Mouse (Mus musculus) lung, embryonic 14.5 days (tissue): ENCODE results near the gene Olfr480. TPM values are rescaled to one million over a fixed set of nuclear protein-coding genes. Genes with fewer than 3 reads are reported as not detected.

Source experiments
- ATAC-seq: fragments of 200-750 bp; cut with Nextera tagmentation; 2 replicates; pipeline ENCODE4 v1.8.0; 2017; ENCODE audit warnings: mild to moderate bottlenecking, moderate TSS enrichment, moderate library complexity; ENCODE audit not compliant: insufficient read depth
- DNase-seq: peaks from one replicate; pipeline ENCODE4 v3.0.0-alpha.2; 2015
- H3K27ac ChIP-seq: fragments of 300-500 bp; sonication (generic); 2 replicates; pipeline ENCODE4 v1.5.1; 2014; ENCODE audit warnings: low read depth, mild to moderate bottlenecking, moderate library complexity
- H3K27me3 ChIP-seq: fragments of 300-500 bp; sonication (generic); 2 replicates; pipeline ENCODE4 v1.6.1; 2014; ENCODE audit warnings: low read length, control low read depth; ENCODE audit not compliant: insufficient read depth
- H3K36me3 ChIP-seq: fragments of 300-500 bp; sonication (generic); 2 replicates; pipeline ENCODE4 v1.6.1; 2014; ENCODE audit warnings: control low read depth; ENCODE audit not compliant: insufficient read depth
- H3K4me1 ChIP-seq: fragments of 300-500 bp; sonication (generic); 2 replicates; pipeline ENCODE4 v1.6.1; 2014; ENCODE audit warnings: antibody characterized with exemption, control low read depth; ENCODE audit not compliant: insufficient read depth
- H3K4me2 ChIP-seq: fragments of 300-500 bp; sonication (generic); 2 replicates; pipeline ENCODE4 v1.6.1; 2014; ENCODE audit warnings: mild to moderate bottlenecking
- H3K4me3 ChIP-seq: fragments of 300-500 bp; sonication (generic); 2 replicates; pipeline ENCODE4 v1.5.1; 2014; ENCODE audit warnings: low read depth, low read length
- H3K9ac ChIP-seq: fragments of 300-500 bp; sonication (generic); 2 replicates; pipeline ENCODE4 v1.6.1; 2014
- H3K9me3 ChIP-seq: fragments of 300-500 bp; sonication (generic); 2 replicates; pipeline ENCODE4 v1.6.1; 2016; ENCODE audit warnings: low read depth, low read length, control low read depth
- CTCF ChIP-seq: IDR thresholded peaks from 2 replicates; pipeline ENCODE4 v1.5.1; 2016; ENCODE audit warnings: antibody characterized with exemption, low read depth
- WGBS: fragments of 180-500 bp; shearing (Covaris S2); extraction: QIAGEN DNeasy Blood & Tissue Kit; methylation state at CpG from one replicate; pipeline ENCODE4 v1.1.7; 2014; 5-methylcytosine and 5-hydroxymethylcytosine counted together
- polyA plus RNA-seq: library from polyadenylated mRNA; unstranded; fragments of >200 nt; fragmentation: Nextera tagmentation; extraction: Ambion mirVana; gene quantifications from 2 replicates; pipeline ENCODE4 v1.2.1, GENCODE M21; 2014

Olfr480 gene
- polyA plus RNA-seq, result not detected in 2 replicates

- Histone ChIP-seq H3K4me3 (no peak within 1 kb of the TSS), H3K36me3 (no peaks in the 10 kb centered on the region), H3K27me3 (no peaks in the 10 kb centered on the region), H3K27ac (no peak within 1 kb of the TSS), H3K4me1 (no peaks in the 10 kb centered on the region), H3K9ac (no peak within 1 kb of the TSS), H3K4me2 (no peak within 1 kb of the TSS), H3K9me3 (no peaks in the 10 kb centered on the region)
- ATAC-seq (no peak), DNase-seq (no peak)
- 73% methylated on average over 1 of the region's 1 CpGs for WGBS
- TF ChIP-seq CTCF, result no peak
Observed at GRCm38 (mm10) chr7:108067246-108067645, at the start of gene Olfr480. Olfr480 (minus strand) TSS chr7:108067346.

DNA sequence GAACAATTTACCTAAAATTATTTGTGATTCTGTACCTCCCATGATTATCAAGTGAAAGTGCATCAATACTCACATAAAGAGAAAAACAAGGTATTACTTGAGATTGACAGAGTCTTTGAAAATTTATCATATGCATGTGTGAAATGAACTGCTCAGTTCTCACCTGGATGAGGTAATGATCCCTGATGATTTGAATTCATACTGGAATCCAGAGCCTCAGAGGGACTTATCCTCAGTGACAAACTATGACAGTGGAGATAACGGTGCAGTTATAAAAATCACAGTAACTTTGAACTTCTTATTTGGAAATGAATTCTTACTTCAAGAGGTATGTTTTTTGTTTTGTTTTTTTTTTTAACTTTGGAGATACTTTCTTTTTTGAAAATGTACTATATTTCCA, 33.4 kb upstream of the Olfr480 start, which contains the start of gene Olfr483:
TSS of gene Olfr483 (plus strand) at position 301 of the 400 bp plus-strand sequence.
- WGBS, result 80% methylated on average over 1 of the region's 1 CpGs

GRCm38 (mm10) chr7:108097486-108097885, 30.3 kb upstream of the Olfr480 start, which contains the start of gene Olfr482:
Olfr482 (minus strand) TSS chr7:108097586.
- ATAC-seq (no peak), DNase-seq (no peak)
- no peaks in the 10 kb centered on the region for H3K4me1 ChIP-seq
- no peaks in the 10 kb centered on the region for H3K27me3 ChIP-seq
- no peak within 1 kb of the TSS for H3K27ac ChIP-seq
- no peak within 1 kb of the TSS for H3K9ac ChIP-seq
- no peak for TF ChIP-seq CTCF
- no peak within 1 kb of the TSS for H3K4me3 ChIP-seq
- no peaks in the 10 kb centered on the region for H3K36me3 ChIP-seq
- no peak within 1 kb of the TSS for H3K4me2 ChIP-seq
- 77% methylated on average over 1 of the region's 1 CpGs for WGBS
- no peaks in the 10 kb centered on the region for H3K9me3 ChIP-seq

More for the DNA sequence above, 33.4 kb upstream of the Olfr480 start, which contains the start of gene Olfr483:
- Histone ChIP-seq H3K9ac (no peak within 1 kb of the TSS), H3K27ac (no peak within 1 kb of the TSS), H3K4me1 (no peaks in the 10 kb centered on the region), H3K27me3 (no peaks in the 10 kb centered on the region), H3K4me2 (no peak within 1 kb of the TSS), H3K4me3 (no peak within 1 kb of the TSS), H3K36me3 (no peaks in the 10 kb centered on the region), H3K9me3 (no peaks in the 10 kb centered on the region)
- ATAC-seq, result no peak
- TF ChIP-seq CTCF, result no peak
- no peak for DNase-seq

DNA sequence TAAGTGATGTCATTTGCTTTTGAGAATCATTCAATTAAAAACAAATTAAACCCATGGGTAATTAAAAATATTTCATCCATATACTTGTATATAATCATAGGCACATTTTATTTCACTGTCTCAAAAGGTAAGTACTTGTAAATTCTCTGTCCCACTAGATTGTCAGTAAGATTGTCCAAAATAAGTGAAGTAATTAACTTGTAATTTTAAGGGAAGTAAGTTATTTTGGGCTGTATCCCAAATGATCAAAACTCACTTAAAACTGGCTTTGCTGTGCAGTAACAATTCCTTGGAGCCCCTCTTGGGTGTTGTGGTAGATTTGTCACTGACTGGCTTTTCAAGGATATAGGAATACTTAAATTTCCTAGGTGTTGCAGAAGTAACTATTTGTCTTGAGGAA, 12.4 kb upstream of the Olfr480 start, which contains the start of gene Olfr481:
TSS of gene Olfr481 (plus strand) at position 301 of the 400 bp plus-strand sequence.
- TF ChIP-seq CTCF, result no peak
- no peak for DNase-seq
- H3K9ac ChIP-seq, result no peak within 1 kb of the TSS

GRCm38 (mm10) chr7:108050393-108050792, 16.8 kb downstream of the Olfr480 start, which contains the start of gene Olfr479:
Olfr479 (plus strand) TSS chr7:108050693.
- Histone ChIP-seq H3K4me2 (no peak within 1 kb of the TSS), H3K27me3 (no peaks in the 10 kb centered on the region), H3K4me1 (no peaks in the 10 kb centered on the region), H3K9me3 (no peaks in the 10 kb centered on the region), H3K4me3 (no peak within 1 kb of the TSS), H3K36me3 (no peaks in the 10 kb centered on the region), H3K27ac (no peak within 1 kb of the TSS), H3K9ac (no peak within 1 kb of the TSS)
- DNase-seq (no peak), ATAC-seq (no peak)
- whole genome bisulfite sequencing, result 81% methylated on average over 2 of the region's 2 CpGs
- TF ChIP-seq CTCF, result no peak

More for the DNA sequence above, 12.4 kb upstream of the Olfr480 start, which contains the start of gene Olfr481:
- Histone ChIP-seq H3K4me3 (no peak within 1 kb of the TSS), H3K27ac (no peak within 1 kb of the TSS), H3K4me1 (no peaks in the 10 kb centered on the region), H3K4me2 (no peak within 1 kb of the TSS), H3K27me3 (no peaks in the 10 kb centered on the region), H3K9me3 (no peaks in the 10 kb centered on the region; the same call in 1 of the 2 replicates), H3K36me3 (no peaks in the 10 kb centered on the region)
- ATAC-seq, result no peak

GRCm38 (mm10) chr7:108033889-108034288, 33.3 kb downstream of the Olfr480 start, which contains the start of gene Olfr478:
Olfr478 (minus strand) TSS chr7:108033989.
- DNase-seq, result no peak
- H3K9me3 ChIP-seq, result no peaks in the 10 kb centered on the region; the same call in 1 of the 2 replicates
- no peak for TF ChIP-seq CTCF
- H3K27me3 ChIP-seq, result no peaks in the 10 kb centered on the region
- no peak within 1 kb of the TSS for H3K9ac ChIP-seq
- 68% methylated on average over 3 of the region's 3 CpGs for WGBS
- ATAC-seq, result no peak
- H3K4me2 ChIP-seq, result no peak within 1 kb of the TSS
- no peaks in the 10 kb centered on the region for H3K36me3 ChIP-seq
- no peaks in the 10 kb centered on the region for H3K4me1 ChIP-seq
- no peak within 1 kb of the TSS for H3K4me3 ChIP-seq
- H3K27ac ChIP-seq, result no peak within 1 kb of the TSS

Other genes starting within 250 kb of the Olfr480 start
- gene Olfr469, start 241.8 kb downstream of the Olfr480 start, polyA plus RNA-seq, result not detected in 2 replicates
- gene Olfr470, start 219.9 kb downstream of the Olfr480 start, polyA plus RNA-seq, result not detected in 2 replicates
- not detected in 2 replicates for gene Olfr472, start 169.4 kb downstream of the Olfr480 start, polyA plus RNA-seq
- gene Olfr473, start 136.9 kb downstream of the Olfr480 start, polyA plus RNA-seq, result not detected in 2 replicates
- gene Olfr474, start 112.7 kb downstream of the Olfr480 start, polyA plus RNA-seq, result not detected in 2 replicates
- not detected in 2 replicates for gene Olfr476, start 102.5 kb downstream of the Olfr480 start, polyA plus RNA-seq
- gene Olfr477, start 80.7 kb downstream of the Olfr480 start, polyA plus RNA-seq, result not detected in 2 replicates
- gene Olfr478, start 33.4 kb downstream of the Olfr480 start, polyA plus RNA-seq, result not detected in 2 replicates
- gene Olfr479, start 16.7 kb downstream of the Olfr480 start, polyA plus RNA-seq, result not detected in 2 replicates
- gene Olfr481, start 12.5 kb upstream of the Olfr480 start, polyA plus RNA-seq, result not detected in 2 replicates
- gene Olfr482, start 30.2 kb upstream of the Olfr480 start, polyA plus RNA-seq, result 0.09 and 0.16 TPM in 2 replicates
- gene Olfr483, start 33.5 kb upstream of the Olfr480 start, polyA plus RNA-seq, result not detected in 2 replicates
- not detected in 2 replicates for gene Olfr484, start 60.1 kb upstream of the Olfr480 start, polyA plus RNA-seq
- not detected in 2 replicates for gene Olfr485, start 92.5 kb upstream of the Olfr480 start, polyA plus RNA-seq
- not detected in 2 replicates for gene Olfr486, start 105.4 kb upstream of the Olfr480 start, polyA plus RNA-seq
- not detected in 2 replicates for gene Olfr487, start 147.3 kb upstream of the Olfr480 start, polyA plus RNA-seq
- not detected in 2 replicates for gene Olfr488, start 191.0 kb upstream of the Olfr480 start, polyA plus RNA-seq
- gene Olfr490, start 221.6 kb upstream of the Olfr480 start, polyA plus RNA-seq, result not detected in 2 replicates
- not detected in 2 replicates for gene Olfr491, start 246.1 kb upstream of the Olfr480 start, polyA plus RNA-seq